Mouse (Mus musculus) lung, embryonic 14.5 days (tissue): ENCODE results near the gene Smarca2. TPM values are rescaled to one million over a fixed set of nuclear protein-coding genes. Genes with fewer than 3 reads are reported as not detected.
"Not testable (repeated sequence)": the region's sequence is repeated elsewhere in the genome, so short reads cannot be mapped to it uniquely, and the experiment has no call there.

Experiments
- ATAC-seq: fragments of 200-750 bp; cut with Nextera tagmentation; 2 replicates; pipeline ENCODE4 v1.8.0; 2017; ENCODE audit warnings: mild to moderate bottlenecking, moderate TSS enrichment, moderate library complexity; ENCODE audit not compliant: insufficient read depth
- DNase-seq: peaks from one replicate; pipeline ENCODE4 v3.0.0-alpha.2; 2015
- H3K27ac ChIP-seq: fragments of 300-500 bp; sonication (generic); 2 replicates; pipeline ENCODE4 v1.5.1; 2014; ENCODE audit warnings: low read depth, mild to moderate bottlenecking, moderate library complexity
- H3K27me3 ChIP-seq: fragments of 300-500 bp; sonication (generic); 2 replicates; pipeline ENCODE4 v1.6.1; 2014; ENCODE audit warnings: low read length, control low read depth; ENCODE audit not compliant: insufficient read depth
- H3K36me3 ChIP-seq: fragments of 300-500 bp; sonication (generic); 2 replicates; pipeline ENCODE4 v1.6.1; 2014; ENCODE audit warnings: control low read depth; ENCODE audit not compliant: insufficient read depth
- H3K4me1 ChIP-seq: fragments of 300-500 bp; sonication (generic); 2 replicates; pipeline ENCODE4 v1.6.1; 2014; ENCODE audit warnings: antibody characterized with exemption, control low read depth; ENCODE audit not compliant: insufficient read depth
- H3K4me2 ChIP-seq: fragments of 300-500 bp; sonication (generic); 2 replicates; pipeline ENCODE4 v1.6.1; 2014; ENCODE audit warnings: mild to moderate bottlenecking
- H3K4me3 ChIP-seq: fragments of 300-500 bp; sonication (generic); 2 replicates; pipeline ENCODE4 v1.5.1; 2014; ENCODE audit warnings: low read depth, low read length
- H3K9ac ChIP-seq: fragments of 300-500 bp; sonication (generic); 2 replicates; pipeline ENCODE4 v1.6.1; 2014
- H3K9me3 ChIP-seq: fragments of 300-500 bp; sonication (generic); 2 replicates; pipeline ENCODE4 v1.6.1; 2016; ENCODE audit warnings: low read depth, low read length, control low read depth
- CTCF ChIP-seq: IDR thresholded peaks from 2 replicates; pipeline ENCODE4 v1.5.1; 2016; ENCODE audit warnings: antibody characterized with exemption, low read depth
- WGBS: fragments of 180-500 bp; shearing (Covaris S2); extraction: QIAGEN DNeasy Blood & Tissue Kit; methylation state at CpG from one replicate; pipeline ENCODE4 v1.1.7; 2014; 5-methylcytosine and 5-hydroxymethylcytosine counted together
- polyA plus RNA-seq: library from polyadenylated mRNA; unstranded; fragments of >200 nt; fragmentation: Nextera tagmentation; extraction: Ambion mirVana; gene quantifications from 2 replicates; pipeline ENCODE4 v1.2.1, GENCODE M21; 2014

Gene Smarca2
- polyA plus RNA-seq, 1 experiment from 2014 or later: 45.6 TPM

DNA sequence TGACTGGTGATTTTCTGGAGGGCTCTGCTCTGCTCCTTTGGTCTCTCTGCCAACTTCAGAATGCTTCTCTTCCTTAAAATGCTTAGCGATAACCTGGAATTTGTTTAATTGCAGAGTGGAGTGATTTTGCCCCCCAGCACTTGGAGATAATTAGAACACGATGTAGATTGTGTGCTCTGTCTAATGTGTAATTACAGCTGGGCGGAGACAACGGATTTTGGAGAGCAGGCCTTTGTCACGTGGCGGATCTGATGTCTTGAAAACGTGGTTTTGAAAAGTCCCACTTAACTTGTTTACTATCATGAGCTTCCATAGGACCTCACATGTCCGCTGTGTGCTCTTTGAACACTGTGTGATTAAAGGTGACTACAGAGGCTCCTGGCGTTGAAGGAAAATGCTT, 125.6 kb downstream of the Smarca2 start:
- H3K27me3 ChIP-seq: no peaks in the 10 kb centered on the region
- H3K36me3 ChIP-seq: no peaks in the 10 kb centered on the region
- 53% methylated on average over 9 of the region's 9 CpGs for WGBS
- DNase-seq (no peak), ATAC-seq (no peak)
- peaks cover 5% of the 10 kb centered on the region; the same call in 1 of the 2 replicates for H3K4me1 ChIP-seq
- no peak overlapping the region for H3K4me3 ChIP-seq
- no peak overlapping the region for H3K4me2 ChIP-seq
- no peaks in the 10 kb centered on the region for H3K9me3 ChIP-seq
- no peak overlapping the region for H3K27ac ChIP-seq
- no peak for TF ChIP-seq CTCF
- no peak overlapping the region for H3K9ac ChIP-seq

DNA sequence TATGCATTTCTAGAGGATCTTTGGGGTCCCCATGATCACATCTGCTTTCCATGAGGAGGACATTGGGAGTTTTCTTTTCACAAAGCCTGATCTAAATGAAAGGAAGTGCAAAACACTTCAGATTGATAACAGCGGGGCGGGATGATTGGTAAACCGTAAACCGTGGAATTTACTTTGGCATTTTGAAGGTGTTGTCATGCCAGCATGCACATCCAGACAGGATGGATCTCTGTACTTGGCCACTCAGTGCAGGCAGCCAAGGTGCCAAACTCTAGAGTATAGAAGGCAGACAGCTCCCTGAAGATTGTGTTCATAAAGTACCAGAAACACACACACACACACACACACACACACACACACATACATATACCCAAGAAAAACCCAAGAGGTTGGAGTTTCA, 126.3 kb downstream of the Smarca2 start:
- Histone ChIP-seq H3K9ac (no peak overlapping the region), H3K9me3 (no peaks in the 10 kb centered on the region), H3K27ac (no peak overlapping the region), H3K4me3 (no peak overlapping the region), H3K4me2 (no peak overlapping the region), H3K27me3 (no peaks in the 10 kb centered on the region), H3K4me1 (peaks cover 5% of the 10 kb centered on the region; the same call in 1 of the 2 replicates), H3K36me3 (no peaks in the 10 kb centered on the region)
- 74% methylated on average over 4 of the region's 4 CpGs for WGBS
- ATAC-seq (no peak), DNase-seq (no peak)
- TF ChIP-seq CTCF: no peak

DNA sequence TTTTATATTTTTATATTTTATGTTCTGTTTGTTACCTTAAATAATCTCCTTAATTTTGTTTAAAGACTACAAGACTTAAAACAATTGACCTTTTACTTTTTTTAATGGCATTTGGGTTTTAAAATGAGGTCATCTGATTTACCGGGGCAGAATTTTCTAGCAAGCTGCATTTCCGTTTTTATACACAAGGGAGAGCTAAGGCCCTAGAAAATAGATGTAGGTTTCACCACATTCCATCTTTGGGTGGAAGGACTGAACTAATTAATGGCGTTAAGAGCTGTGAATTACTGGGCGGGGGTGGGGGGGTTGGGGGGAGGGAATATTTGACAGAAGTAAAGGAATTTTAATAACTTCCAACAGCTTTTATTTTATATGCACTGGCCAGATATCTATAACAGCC, 127.0 kb downstream of the Smarca2 start:
- 1% methylated on average over 4 of the region's 4 CpGs for WGBS
- no peak overlapping the region for H3K9ac ChIP-seq
- TF ChIP-seq CTCF: peak; percentile 67
- ATAC-seq (no peak), DNase-seq (peak; percentile 81)
- H3K9me3 ChIP-seq: no peaks in the 10 kb centered on the region
- H3K4me1 ChIP-seq: peaks cover 5% of the 10 kb centered on the region; the same call in 1 of the 2 replicates
- no peaks in the 10 kb centered on the region for H3K27me3 ChIP-seq
- no peak overlapping the region for H3K27ac ChIP-seq
- no peak overlapping the region for H3K4me2 ChIP-seq
- no peak overlapping the region for H3K4me3 ChIP-seq
- H3K36me3 ChIP-seq: no peaks in the 10 kb centered on the region

DNA sequence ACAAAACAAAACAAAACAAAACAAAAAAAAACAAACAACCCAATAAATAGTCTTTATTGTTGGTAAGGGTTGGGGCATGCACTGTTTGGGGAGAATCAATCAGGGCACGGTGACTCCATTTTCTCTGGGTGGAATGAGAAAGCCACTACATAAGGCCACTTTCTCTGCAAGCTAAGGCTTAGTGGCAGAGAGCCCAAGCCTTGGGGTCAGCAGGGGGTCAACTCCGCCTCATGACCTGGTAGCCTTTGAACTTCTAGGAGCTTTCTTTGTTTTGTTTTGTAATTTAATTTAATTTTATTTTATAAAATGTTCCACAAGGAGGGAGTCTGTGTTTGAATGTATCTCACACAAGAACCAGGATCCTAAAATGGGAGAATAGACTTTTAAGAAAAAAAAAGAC, 128.2 kb downstream of the Smarca2 start:
- no peak overlapping the region; the same call in 1 of the 2 replicates for H3K27ac ChIP-seq
- H3K4me1 ChIP-seq: peaks cover 5% of the 10 kb centered on the region; the same call in 1 of the 2 replicates
- H3K27me3 ChIP-seq: no peaks in the 10 kb centered on the region
- no peaks in the 10 kb centered on the region for H3K36me3 ChIP-seq
- 58% methylated on average over 2 of the region's 2 CpGs for WGBS
- no peak for DNase-seq
- no peaks in the 10 kb centered on the region for H3K9me3 ChIP-seq
- no peak for TF ChIP-seq CTCF
- H3K4me2 ChIP-seq: no peak overlapping the region
- no peak for ATAC-seq
- H3K9ac ChIP-seq: no peak overlapping the region
- H3K4me3 ChIP-seq: no peak overlapping the region

DNA sequence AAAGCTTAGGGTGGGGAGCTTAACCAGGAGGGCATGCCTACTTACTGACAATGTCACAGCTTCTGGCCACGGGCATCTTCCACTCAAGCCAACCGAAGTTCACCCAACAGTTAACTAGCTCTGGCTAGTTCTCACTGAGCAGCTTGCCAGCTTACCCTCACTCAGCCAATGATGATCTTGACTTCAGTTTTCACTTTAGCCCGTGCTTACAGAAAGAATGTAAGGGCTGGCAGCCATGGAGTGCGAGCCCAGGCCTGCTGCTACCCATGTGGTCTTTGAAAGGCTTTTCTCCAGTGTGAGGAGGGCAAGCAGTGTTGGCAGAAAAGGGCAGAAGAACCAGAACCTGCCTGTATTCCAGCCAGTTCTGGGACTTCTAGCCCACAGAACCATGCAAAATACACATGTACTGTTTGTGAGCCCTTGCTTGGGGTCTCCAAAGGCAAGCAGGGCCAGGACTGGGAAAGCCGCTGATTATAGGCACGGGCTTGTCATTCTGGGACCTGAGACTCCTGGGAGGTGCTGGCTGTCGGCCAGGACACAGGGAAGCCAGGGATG, 128.8 kb downstream of the Smarca2 start:
- peak overlapping the region; percentile 28; the same call in 1 of the 2 replicates for H3K27ac ChIP-seq
- H3K36me3 ChIP-seq: no peaks in the 10 kb centered on the region
- no peak for TF ChIP-seq CTCF
- no peak for DNase-seq
- H3K4me2 ChIP-seq: no peak overlapping the region
- no peaks in the 10 kb centered on the region for H3K9me3 ChIP-seq
- peaks cover 5% of the 10 kb centered on the region; the same call in 1 of the 2 replicates for H3K4me1 ChIP-seq
- no peak overlapping the region for H3K4me3 ChIP-seq
- ATAC-seq: peak; percentile 44
- 55% methylated on average over 7 of the region's 7 CpGs for WGBS
- no peak overlapping the region for H3K9ac ChIP-seq
- H3K27me3 ChIP-seq: no peaks in the 10 kb centered on the region

DNA sequence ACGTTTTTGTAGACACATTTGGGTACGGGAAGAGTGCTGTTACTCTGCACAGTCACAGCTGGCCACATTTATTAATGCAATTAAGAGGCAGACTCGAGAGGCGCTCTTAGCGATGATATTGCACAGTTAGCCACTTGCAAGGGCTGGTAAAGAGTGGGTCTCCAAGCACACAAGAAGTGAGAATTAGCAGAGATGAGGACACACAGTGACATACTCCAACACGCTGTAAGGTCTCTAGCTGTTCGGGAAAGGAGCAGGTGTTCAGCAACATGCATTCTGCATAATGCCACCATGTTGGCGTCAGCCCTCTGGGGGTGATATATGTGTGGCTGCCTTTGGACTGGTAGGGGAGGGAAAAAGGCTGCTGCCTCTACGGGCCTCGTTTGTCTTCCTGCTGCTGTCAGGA, 129.9 kb downstream of the Smarca2 start:
- TF ChIP-seq CTCF: no peak
- DNase-seq: no peak
- 73% methylated on average over 10 of the region's 10 CpGs for WGBS

DNA sequence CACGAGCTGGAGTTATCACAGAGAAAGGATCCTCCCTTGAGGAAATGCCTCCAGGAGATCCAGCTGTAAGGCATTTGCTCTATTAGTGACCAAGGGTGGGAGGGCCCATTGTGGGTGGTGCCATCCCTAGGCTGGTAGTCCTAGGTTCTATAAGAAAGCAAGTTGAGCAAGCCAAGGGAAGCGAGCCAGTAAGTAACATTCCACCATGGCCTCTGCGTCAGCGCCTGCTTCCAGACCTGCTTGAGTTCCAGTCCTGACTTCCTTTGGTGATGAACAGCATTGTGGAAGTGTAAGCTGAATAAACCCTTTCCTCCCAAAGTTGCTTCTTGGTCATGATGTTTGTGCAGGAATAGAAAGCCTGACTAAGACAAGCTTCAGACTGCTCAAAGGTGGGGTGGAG, 140.2 kb downstream of the Smarca2 start:
- H3K9ac ChIP-seq, H3K27ac ChIP-seq, DNase-seq, H3K4me3 ChIP-seq, H3K9me3 ChIP-seq, H3K4me2 ChIP-seq, H3K27me3 ChIP-seq, ATAC-seq, H3K36me3 ChIP-seq, H3K4me1 ChIP-seq: not testable (repeated sequence)
- WGBS: 80% methylated on average over 4 of the region's 4 CpGs

More for the DNA sequence above, 129.9 kb downstream of the Smarca2 start:
- H3K27ac ChIP-seq: no peak overlapping the region
- H3K4me3 ChIP-seq: no peak overlapping the region
- H3K9ac ChIP-seq: no peak overlapping the region
- H3K27me3 ChIP-seq: no peaks in the 10 kb centered on the region
- peaks cover 5% of the 10 kb centered on the region; the same call in 1 of the 2 replicates for H3K4me1 ChIP-seq
- no peaks in the 10 kb centered on the region for H3K9me3 ChIP-seq
- H3K36me3 ChIP-seq: no peaks in the 10 kb centered on the region
- ATAC-seq: no peak
- H3K4me2 ChIP-seq: no peak overlapping the region
